Mouse (Mus musculus): Measurements from ENCODE around the gene Irf8. TPM values are rescaled to one million over a fixed set of nuclear protein-coding genes. Genes with fewer than 3 reads are reported as not detected.
"Not testable (repeated sequence)": the region's sequence is repeated elsewhere in the genome, so short reads cannot be mapped to it uniquely, and the experiment has no call there.

Gene Irf8
- polyA plus RNA-seq, 2 experiments = 2.5 to 4.3 TPM

DNA sequence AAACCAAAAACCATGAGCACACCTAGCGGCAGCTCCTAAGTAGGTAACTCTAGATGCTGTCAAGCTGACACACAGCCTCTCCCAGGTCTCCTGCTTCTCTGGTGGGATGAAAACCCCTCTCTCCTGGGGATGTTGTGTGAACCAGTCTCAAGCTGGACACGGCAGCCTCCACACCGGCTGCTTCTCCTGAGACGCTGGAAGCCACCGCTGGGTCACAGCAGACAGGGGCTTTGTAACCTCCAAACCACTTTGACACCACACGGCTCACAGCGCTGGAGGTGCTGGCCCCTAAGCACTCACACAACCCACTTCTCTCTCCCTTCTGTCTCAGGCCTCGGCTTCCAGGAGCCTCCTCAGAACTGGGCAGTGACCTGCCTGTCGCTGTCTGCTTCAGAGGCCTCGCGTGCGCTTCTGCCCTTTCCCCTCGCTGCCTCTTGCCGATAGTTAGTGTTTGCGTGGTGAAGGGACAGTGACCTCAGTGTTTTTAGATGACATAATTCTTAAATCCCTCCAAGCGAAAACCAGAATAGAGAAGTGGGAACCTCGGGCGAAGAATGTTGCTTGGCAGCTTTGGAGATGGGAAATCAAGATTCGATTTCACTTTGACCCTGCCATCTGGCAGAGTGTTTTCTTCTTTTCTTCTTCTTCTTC is 16.4 kb upstream of the Irf8 start:
- Histone ChIP-seq H3K9ac (ENCODE audit: low read depth, low read length, severe bottlenecking) (no peak overlapping the region), H3K9me3 (ENCODE audit: control insufficient read depth, low read length) (no peaks in the 10 kb centered on the region), H3K27me3 (ENCODE audit: control insufficient read depth, insufficient read depth, low read length) (no peaks in the 10 kb centered on the region), H3K27ac (replicated peaks; ENCODE audit: low read depth, low read length) (no peak overlapping the region), H3K4me1 (ENCODE audit: control insufficient read depth, insufficient read depth, low read length) (no peaks in the 10 kb centered on the region), H3K4me3 (replicated peaks; ENCODE audit: low read length) (no peak overlapping the region), H3K36me3 (ENCODE audit: control insufficient read depth, insufficient read depth, low read length) (no peaks in the 10 kb centered on the region), H3K4me2 (replicated peaks; ENCODE audit: low read depth, low read length, severe bottlenecking) (no peak overlapping the region)
- WGBS = 69% methylated on average over 19 of the region's 19 CpGs
- DNase-seq (ENCODE audit: low spot score) (no peak), ATAC-seq (ENCODE audit: low FRiP score, low read depth) (no peak)
- no peak for TF ChIP-seq POLR2A (IDR thresholded peaks at IDR 0.05; ENCODE audit: borderline replicate concordance, extremely low read depth, insufficient read depth, insufficient read length)

DNA sequence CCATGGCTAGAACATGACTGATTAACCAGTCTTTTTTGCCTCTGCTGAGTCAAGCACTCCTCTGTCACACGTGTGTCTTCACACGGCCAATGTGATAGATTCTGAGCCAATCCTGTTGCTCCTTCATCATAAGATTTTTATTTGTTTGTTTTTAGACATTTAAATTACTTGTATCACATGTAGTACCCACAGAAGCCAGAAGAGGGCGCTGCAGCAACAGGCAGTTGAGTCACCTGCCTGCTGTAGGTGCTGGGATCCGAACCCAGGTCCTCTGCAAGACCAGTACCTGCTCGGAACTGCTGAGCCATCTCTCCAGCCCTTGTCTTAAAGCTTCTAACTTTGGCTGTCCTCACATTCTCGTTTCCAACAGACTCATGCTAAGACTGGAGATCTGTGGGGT is 13.1 kb upstream of the Irf8 start:
- Histone ChIP-seq H3K9me3 (ENCODE audit: control insufficient read depth, low read length) (no peaks in the 10 kb centered on the region), H3K9ac (ENCODE audit: low read depth, low read length, severe bottlenecking) (no peak overlapping the region), H3K36me3 (ENCODE audit: control insufficient read depth, insufficient read depth, low read length) (no peaks in the 10 kb centered on the region), H3K27ac (replicated peaks; ENCODE audit: low read depth, low read length) (no peak overlapping the region), H3K4me3 (replicated peaks; ENCODE audit: low read length) (no peak overlapping the region), H3K4me2 (replicated peaks; ENCODE audit: low read depth, low read length, severe bottlenecking) (no peak overlapping the region), H3K27me3 (ENCODE audit: control insufficient read depth, insufficient read depth, low read length) (no peaks in the 10 kb centered on the region), H3K4me1 (ENCODE audit: control insufficient read depth, insufficient read depth, low read length) (no peaks in the 10 kb centered on the region)
- 74% methylated on average over 6 of the region's 6 CpGs for WGBS
- no peak for TF ChIP-seq POLR2A (IDR thresholded peaks at IDR 0.05; ENCODE audit: borderline replicate concordance, extremely low read depth, insufficient read depth, insufficient read length)
- DNase-seq (ENCODE audit: low spot score) (no peak), ATAC-seq (ENCODE audit: low FRiP score, low read depth) (no peak)

DNA sequence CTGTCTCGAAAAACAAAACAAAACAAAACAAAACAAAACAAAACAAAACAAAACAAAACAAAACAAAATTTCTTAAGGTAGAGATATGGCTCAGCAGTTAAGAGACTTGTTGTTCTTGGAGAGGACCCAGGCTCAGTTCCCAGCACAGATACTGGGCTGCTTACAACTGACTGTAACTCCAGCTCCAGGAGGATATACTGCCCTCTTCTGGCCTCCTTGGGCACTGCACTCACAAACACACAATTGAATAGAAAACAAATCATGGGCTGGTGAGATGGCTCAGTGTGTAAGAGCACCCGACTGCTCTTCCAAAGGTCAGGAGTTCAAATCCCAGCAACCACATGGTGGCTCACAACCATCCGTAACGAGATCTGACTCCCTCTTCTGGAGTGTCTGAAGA is 12.1 kb upstream of the Irf8 start:
- WGBS = 88% methylated on average over 2 of the region's 4 CpGs
- not testable (repeated sequence) for H3K4me1 ChIP-seq (ENCODE audit: control insufficient read depth, insufficient read depth, low read length); H3K9ac ChIP-seq (ENCODE audit: low read depth, low read length, severe bottlenecking); H3K27me3 ChIP-seq (ENCODE audit: control insufficient read depth, insufficient read depth, low read length); H3K4me2 ChIP-seq (replicated peaks; ENCODE audit: low read depth, low read length, severe bottlenecking); H3K27ac ChIP-seq (replicated peaks; ENCODE audit: low read depth, low read length); H3K36me3 ChIP-seq (ENCODE audit: control insufficient read depth, insufficient read depth, low read length); ATAC-seq (ENCODE audit: low FRiP score, low read depth); DNase-seq (ENCODE audit: low spot score); H3K4me3 ChIP-seq (replicated peaks; ENCODE audit: low read length); H3K9me3 ChIP-seq (ENCODE audit: control insufficient read depth, low read length)

DNA sequence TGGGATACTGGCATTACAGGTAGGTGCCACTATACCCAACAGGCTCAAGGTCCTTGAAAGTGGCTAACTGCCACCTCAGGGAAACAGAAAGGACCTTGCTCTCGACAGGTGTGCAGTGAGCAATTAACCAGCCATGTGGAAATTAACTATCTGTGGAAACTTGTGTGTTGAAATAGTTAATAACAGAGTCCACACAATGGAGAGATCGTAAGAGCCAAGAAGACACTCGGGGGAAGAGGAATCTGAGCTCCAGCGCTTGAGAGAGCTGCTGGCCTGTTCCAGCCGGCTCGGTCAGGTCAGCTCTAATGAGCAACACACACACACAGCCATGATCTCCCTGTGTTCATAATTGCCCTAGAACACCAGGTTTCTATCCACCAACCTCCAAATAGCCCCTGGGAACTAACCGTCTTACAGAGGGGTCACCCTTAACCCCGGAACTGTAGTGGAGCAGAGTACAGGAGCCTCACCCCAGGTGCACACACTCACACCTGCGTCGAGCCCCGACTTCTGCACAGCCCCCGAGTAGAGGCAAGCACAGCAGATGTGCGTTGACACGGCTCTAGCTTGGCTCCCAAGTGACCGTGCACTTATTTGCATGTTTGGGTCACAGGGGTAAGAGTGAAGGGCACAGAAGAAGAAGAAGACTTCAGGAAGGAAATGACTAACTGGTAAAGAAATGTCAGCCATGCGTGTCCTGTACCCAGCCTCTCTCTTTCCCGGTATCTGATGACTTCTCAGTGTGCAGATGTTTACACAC is 11.2 kb upstream of the Irf8 start:
- Histone ChIP-seq H3K27me3 (ENCODE audit: control insufficient read depth, insufficient read depth, low read length) (no peaks in the 10 kb centered on the region), H3K27ac (replicated peaks; ENCODE audit: low read depth, low read length) (no peak overlapping the region), H3K9me3 (ENCODE audit: control insufficient read depth, low read length) (no peaks in the 10 kb centered on the region), H3K4me3 (replicated peaks; ENCODE audit: low read length) (no peak overlapping the region), H3K36me3 (ENCODE audit: control insufficient read depth, insufficient read depth, low read length) (no peaks in the 10 kb centered on the region), H3K9ac (ENCODE audit: low read depth, low read length, severe bottlenecking) (no peak overlapping the region), H3K4me2 (replicated peaks; ENCODE audit: low read depth, low read length, severe bottlenecking) (no peak overlapping the region), H3K4me1 (ENCODE audit: control insufficient read depth, insufficient read depth, low read length) (no peaks in the 10 kb centered on the region)
- WGBS = 53% methylated on average over 17 of the region's 17 CpGs
- no peak for TF ChIP-seq POLR2A (IDR thresholded peaks at IDR 0.05; ENCODE audit: borderline replicate concordance, extremely low read depth, insufficient read depth, insufficient read length)
- ATAC-seq (ENCODE audit: low FRiP score, low read depth) (peak; percentile 44; the same call in 1 of the 2 replicates), DNase-seq (ENCODE audit: low spot score) (no peak)

DNA sequence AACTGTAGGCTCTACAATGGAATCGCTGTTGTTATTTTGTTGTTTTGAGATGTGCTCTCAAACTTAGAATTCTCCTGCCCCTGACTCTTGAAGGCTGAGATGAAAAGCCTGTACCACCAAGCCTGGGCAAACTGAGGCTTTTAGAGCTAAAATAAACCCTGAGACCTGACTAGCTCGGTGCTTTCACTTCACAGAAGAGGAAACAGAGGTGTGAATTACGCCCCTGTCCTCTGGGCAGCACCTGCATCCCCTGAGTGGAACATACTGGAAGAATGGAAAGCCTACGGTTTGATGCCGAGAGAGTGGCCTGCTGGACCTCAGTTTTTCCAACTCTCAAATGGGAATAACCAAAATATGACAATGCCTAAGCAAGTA is 10.6 kb upstream of the Irf8 start:
- Histone ChIP-seq H3K27ac (replicated peaks; ENCODE audit: low read depth, low read length) (no peak overlapping the region), H3K9me3 (ENCODE audit: control insufficient read depth, low read length) (no peaks in the 10 kb centered on the region), H3K4me3 (replicated peaks; ENCODE audit: low read length) (no peak overlapping the region), H3K9ac (ENCODE audit: low read depth, low read length, severe bottlenecking) (no peak overlapping the region), H3K4me1 (ENCODE audit: control insufficient read depth, insufficient read depth, low read length) (no peaks in the 10 kb centered on the region), H3K36me3 (ENCODE audit: control insufficient read depth, insufficient read depth, low read length) (no peaks in the 10 kb centered on the region), H3K4me2 (replicated peaks; ENCODE audit: low read depth, low read length, severe bottlenecking) (no peak overlapping the region), H3K27me3 (ENCODE audit: control insufficient read depth, insufficient read depth, low read length) (no peaks in the 10 kb centered on the region)
- DNase-seq (ENCODE audit: low spot score) (no peak), ATAC-seq (ENCODE audit: low FRiP score, low read depth) (no peak)
- TF ChIP-seq POLR2A (IDR thresholded peaks at IDR 0.05; ENCODE audit: borderline replicate concordance, extremely low read depth, insufficient read depth, insufficient read length) = no peak
- WGBS = 77% methylated on average over 5 of the region's 5 CpGs
